Mouse (Mus musculus) embryonic facial prominence, embryonic 12.5 days (tissue): ENCODE data around the gene Limk1. TPM values are rescaled to one million over a fixed set of nuclear protein-coding genes. Genes with fewer than 3 reads are reported as not detected.

Source experiments
- polyA plus RNA-seq: library from polyadenylated mRNA; unstranded; fragments of >200 nt; fragmentation: Nextera tagmentation; extraction: Ambion mirVana; gene quantifications from 2 replicates; pipeline ENCODE4 v1.2.1, GENCODE M21; 2016

Gene Limk1
- polyA plus RNA-seq, 1 experiment from 2014 or later = 12.3 TPM

Other genes starting within 250 kb of the Limk1 start
- 151 and 153 TPM in 2 replicates for gene Gtf2ird1, start 231.9 kb downstream of the Limk1 start, polyA plus RNA-seq
- 7.4 and 7.6 TPM in 2 replicates for gene Clip2, start 136.2 kb downstream of the Limk1 start, polyA plus RNA-seq
- gene Syna, start 128.4 kb downstream of the Limk1 start, polyA plus RNA-seq = 0.15 TPM in 1 of 2 replicates, not detected in the other
- 307 and 317 TPM in 2 replicates for gene Rfc2, start 107.2 kb downstream of the Limk1 start, polyA plus RNA-seq
- gene Lat2, start 73.6 kb downstream of the Limk1 start, polyA plus RNA-seq = 1.9 and 3.3 TPM in 2 replicates
- gene Eif4h, start 49.1 kb downstream of the Limk1 start, polyA plus RNA-seq = 504 and 505 TPM in 2 replicates
- gene Eln, start 58.7 kb upstream of the Limk1 start, polyA plus RNA-seq = 32.7 and 35.4 TPM in 2 replicates
- not detected in 2 replicates for gene Tmem270, start 218.1 kb upstream of the Limk1 start, polyA plus RNA-seq
- gene Cldn13, start 226.9 kb upstream of the Limk1 start, polyA plus RNA-seq = 2.4 and 2.9 TPM in 2 replicates
- gene Mettl27, start 243.8 kb upstream of the Limk1 start, polyA plus RNA-seq = 21.7 and 21.8 TPM in 2 replicates